Mouse (Mus musculus): ENCODE measurements around the gene Tecta. TPM values are rescaled to one million over a fixed set of nuclear protein-coding genes. Genes with fewer than 3 reads are reported as not detected.

The Tecta gene
- polyA plus RNA-seq (2012; fragmentation: generic; extraction: Trizol): 0.06 TPM

- no peaks in the 10 kb centered on the region for H3K36me3 ChIP-seq (ENCODE audit: control insufficient read depth, insufficient read depth)
- H3ac ChIP-seq (ENCODE audit: control insufficient read depth, insufficient read length): no peak within 1 kb of the TSS
- TF ChIP-seq REST (IDR thresholded peaks at IDR 0.05; ENCODE audit: insufficient read depth, insufficient read length): no peak
- no peak for TF ChIP-seq USF1 (IDR thresholded peaks at IDR 0.05; ENCODE audit: low read depth)
- TF ChIP-seq SRF (IDR thresholded peaks at IDR 0.05; ENCODE audit: control insufficient read depth, insufficient read length, low read depth): no peak
- TF ChIP-seq TCF3 (IDR thresholded peaks at IDR 0.05; ENCODE audit: insufficient read length, low read depth): no peak
- no peak for TF ChIP-seq POLR2AphosphoS2 (IDR thresholded peaks at IDR 0.05; ENCODE audit: insufficient read length, low read depth)
- no peak for TF ChIP-seq POLR2A (IDR thresholded peaks at IDR 0.05; ENCODE audit: insufficient read length, low read depth)
- TF ChIP-seq MYOG (IDR thresholded peaks at IDR 0.05; ENCODE audit: control insufficient read depth in 1 of 3, insufficient read depth in 1 of 3, insufficient read length in 2 of 3, low read depth in 2 of 3): no peak
- TF ChIP-seq E2F4 (IDR thresholded peaks at IDR 0.05; ENCODE audit: insufficient read depth): no peak
- no peak for TF ChIP-seq MAX (IDR thresholded peaks at IDR 0.05; ENCODE audit: low read depth)
- no peak for TF ChIP-seq TCF12 (IDR thresholded peaks at IDR 0.05; ENCODE audit: insufficient read depth, poor library complexity, severe bottlenecking)
- TF ChIP-seq CEBPB (IDR thresholded peaks at IDR 0.05; ENCODE audit: insufficient read depth, poor library complexity, severe bottlenecking): no peak
- TF ChIP-seq MYOD1 (IDR thresholded peaks at IDR 0.05; ENCODE audit: control insufficient read depth in 1 of 3, insufficient read length in 2 of 3, low read depth in 2 of 3): no peak
These were observed at the start of gene Tecta for GRCm38 (mm10) chr9:42399829-42400228. TSS of gene Tecta (minus strand) at chr9:42399929.

GRCm38 (mm10) chr9:42449043-42449442, 49.3 kb upstream of the Tecta start:
- no peaks in the 10 kb centered on the region for H3K79me2 ChIP-seq (ENCODE audit: control insufficient read depth, insufficient read depth)
- H3K27me3 ChIP-seq (ENCODE audit: control insufficient read depth, insufficient read depth, insufficient read length): no peaks in the 10 kb centered on the region
- no peak for TF ChIP-seq TCF3 (IDR thresholded peaks at IDR 0.05; ENCODE audit: insufficient read length, low read depth)
- no peak for TF ChIP-seq E2F4 (IDR thresholded peaks at IDR 0.05; ENCODE audit: insufficient read depth)
- no peak for TF ChIP-seq REST (IDR thresholded peaks at IDR 0.05; ENCODE audit: insufficient read depth, insufficient read length)
- TF ChIP-seq USF1 (IDR thresholded peaks at IDR 0.05; ENCODE audit: low read depth): no peak
- no peak for TF ChIP-seq SRF (IDR thresholded peaks at IDR 0.05; ENCODE audit: control insufficient read depth, insufficient read length, low read depth)
- TF ChIP-seq MAX (IDR thresholded peaks at IDR 0.05; ENCODE audit: low read depth): no peak
- no peak for TF ChIP-seq POLR2AphosphoS2 (IDR thresholded peaks at IDR 0.05; ENCODE audit: insufficient read length, low read depth)
- TF ChIP-seq POLR2A (IDR thresholded peaks at IDR 0.05; ENCODE audit: insufficient read length, low read depth): no peak
- TF ChIP-seq TCF12 (IDR thresholded peaks at IDR 0.05; ENCODE audit: insufficient read depth, poor library complexity, severe bottlenecking): no peak
- no peak for TF ChIP-seq CEBPB (IDR thresholded peaks at IDR 0.05; ENCODE audit: insufficient read depth, poor library complexity, severe bottlenecking)
- TF ChIP-seq MYOG (IDR thresholded peaks at IDR 0.05; ENCODE audit: control insufficient read depth in 1 of 3, insufficient read depth in 1 of 3, insufficient read length in 2 of 3, low read depth in 2 of 3): no peak
- no peak for TF ChIP-seq MYOD1 (IDR thresholded peaks at IDR 0.05; ENCODE audit: control insufficient read depth in 1 of 3, insufficient read length in 2 of 3, low read depth in 2 of 3)
- peaks cover 8% of the 10 kb centered on the region for H3K36me3 ChIP-seq (ENCODE audit: control insufficient read depth, insufficient read depth)
- H3K4me3 ChIP-seq: no peak overlapping the region
- no peak overlapping the region for H3ac ChIP-seq (ENCODE audit: control insufficient read depth, insufficient read length)
- no peak overlapping the region for H3K4me2 ChIP-seq (ENCODE audit: low read depth)

More at GRCm38 (mm10) chr9:42399829-42400228, at the start of gene Tecta:
- no peak within 1 kb of the TSS for H3K4me2 ChIP-seq (ENCODE audit: low read depth)
- H3K4me3 ChIP-seq: no peak within 1 kb of the TSS
- H3K79me2 ChIP-seq (ENCODE audit: control insufficient read depth, insufficient read depth): no peaks in the 10 kb centered on the region
- H3K27me3 ChIP-seq (ENCODE audit: control insufficient read depth, insufficient read depth, insufficient read length): no peaks in the 10 kb centered on the region

GRCm38 (mm10) chr9:42442100-42442499, 42.4 kb upstream of the Tecta start:
- Histone ChIP-seq H3ac (ENCODE audit: control insufficient read depth, insufficient read length) (no peak overlapping the region), H3K4me3 (no peak overlapping the region), H3K27me3 (ENCODE audit: control insufficient read depth, insufficient read depth, insufficient read length) (no peaks in the 10 kb centered on the region), H3K36me3 (ENCODE audit: control insufficient read depth, insufficient read depth) (peaks cover 20% of the 10 kb centered on the region), H3K79me2 (ENCODE audit: control insufficient read depth, insufficient read depth) (no peaks in the 10 kb centered on the region), H3K4me2 (ENCODE audit: low read depth) (no peak overlapping the region)
- no peak for TF ChIP-seq E2F4 (IDR thresholded peaks at IDR 0.05; ENCODE audit: insufficient read depth)
- TF ChIP-seq MAX (IDR thresholded peaks at IDR 0.05; ENCODE audit: low read depth): no peak
- no peak for TF ChIP-seq POLR2AphosphoS2 (IDR thresholded peaks at IDR 0.05; ENCODE audit: insufficient read length, low read depth)
- TF ChIP-seq MYOG (IDR thresholded peaks at IDR 0.05; ENCODE audit: control insufficient read depth in 1 of 3, insufficient read depth in 1 of 3, insufficient read length in 2 of 3, low read depth in 2 of 3): no peak
- no peak for TF ChIP-seq MYOD1 (IDR thresholded peaks at IDR 0.05; ENCODE audit: control insufficient read depth in 1 of 3, insufficient read length in 2 of 3, low read depth in 2 of 3)
- no peak for TF ChIP-seq USF1 (IDR thresholded peaks at IDR 0.05; ENCODE audit: low read depth)

GRCm38 (mm10) chr9:42441234-42441633, 41.5 kb upstream of the Tecta start:
- Histone ChIP-seq H3K4me2 (ENCODE audit: low read depth) (no peak overlapping the region), H3K4me3 (no peak overlapping the region), H3K36me3 (ENCODE audit: control insufficient read depth, insufficient read depth) (peaks cover 29% of the 10 kb centered on the region), H3ac (ENCODE audit: control insufficient read depth, insufficient read length) (no peak overlapping the region), H3K27me3 (ENCODE audit: control insufficient read depth, insufficient read depth, insufficient read length) (no peaks in the 10 kb centered on the region), H3K79me2 (ENCODE audit: control insufficient read depth, insufficient read depth) (no peaks in the 10 kb centered on the region)
- TF ChIP-seq CEBPB (IDR thresholded peaks at IDR 0.05; ENCODE audit: insufficient read depth, poor library complexity, severe bottlenecking) (no peak), TCF12 (IDR thresholded peaks at IDR 0.05; ENCODE audit: insufficient read depth, poor library complexity, severe bottlenecking) (no peak), MAX (IDR thresholded peaks at IDR 0.05; ENCODE audit: low read depth) (no peak), SRF (IDR thresholded peaks at IDR 0.05; ENCODE audit: control insufficient read depth, insufficient read length, low read depth) (no peak), POLR2AphosphoS2 (IDR thresholded peaks at IDR 0.05; ENCODE audit: insufficient read length, low read depth) (no peak), USF1 (IDR thresholded peaks at IDR 0.05; ENCODE audit: low read depth) (no peak), POLR2A (IDR thresholded peaks at IDR 0.05; ENCODE audit: insufficient read length, low read depth) (no peak), REST (IDR thresholded peaks at IDR 0.05; ENCODE audit: insufficient read depth, insufficient read length) (no peak), TCF3 (IDR thresholded peaks at IDR 0.05; ENCODE audit: insufficient read length, low read depth) (no peak), MYOG (IDR thresholded peaks at IDR 0.05; ENCODE audit: control insufficient read depth in 1 of 3, insufficient read depth in 1 of 3, insufficient read length in 2 of 3, low read depth in 2 of 3) (no peak)

- H3K79me2 ChIP-seq (ENCODE audit: control insufficient read depth, insufficient read depth): no peaks in the 10 kb centered on the region
- no peak overlapping the region for H3ac ChIP-seq (ENCODE audit: control insufficient read depth, insufficient read length)
- H3K4me3 ChIP-seq: no peak overlapping the region
- TF ChIP-seq MYOG (IDR thresholded peaks at IDR 0.05; ENCODE audit: control insufficient read depth in 1 of 3, insufficient read depth in 1 of 3, insufficient read length in 2 of 3, low read depth in 2 of 3) (no peak), REST (IDR thresholded peaks at IDR 0.05; ENCODE audit: insufficient read depth, insufficient read length) (no peak), TCF12 (IDR thresholded peaks at IDR 0.05; ENCODE audit: insufficient read depth, poor library complexity, severe bottlenecking) (no peak), MYOD1 (IDR thresholded peaks at IDR 0.05; ENCODE audit: control insufficient read depth in 1 of 3, insufficient read length in 2 of 3, low read depth in 2 of 3) (no peak), MAX (IDR thresholded peaks at IDR 0.05; ENCODE audit: low read depth) (no peak), POLR2AphosphoS2 (IDR thresholded peaks at IDR 0.05; ENCODE audit: insufficient read length, low read depth) (no peak), SRF (IDR thresholded peaks at IDR 0.05; ENCODE audit: control insufficient read depth, insufficient read length, low read depth) (no peak), POLR2A (IDR thresholded peaks at IDR 0.05; ENCODE audit: insufficient read length, low read depth) (no peak), USF1 (IDR thresholded peaks at IDR 0.05; ENCODE audit: low read depth) (no peak), E2F4 (IDR thresholded peaks at IDR 0.05; ENCODE audit: insufficient read depth) (no peak), TCF3 (IDR thresholded peaks at IDR 0.05; ENCODE audit: insufficient read length, low read depth) (no peak), CEBPB (IDR thresholded peaks at IDR 0.05; ENCODE audit: insufficient read depth, poor library complexity, severe bottlenecking) (no peak)
- H3K4me2 ChIP-seq (ENCODE audit: low read depth): no peak overlapping the region
- H3K27me3 ChIP-seq (ENCODE audit: control insufficient read depth, insufficient read depth, insufficient read length): no peaks in the 10 kb centered on the region
- peaks cover 28% of the 10 kb centered on the region for H3K36me3 ChIP-seq (ENCODE audit: control insufficient read depth, insufficient read depth)
These were observed 39.7 kb upstream of the Tecta start for GRCm38 (mm10) chr9:42439446-42439845.

All from myocyte (in vitro differentiated cells).